Mouse (Mus musculus): ENCODE measurements around the gene Fgd6. TPM values are rescaled to one million over a fixed set of nuclear protein-coding genes. Genes with fewer than 3 reads are reported as not detected.

Gene Fgd6
- polyA plus RNA-seq, 1 experiment: 2.8 TPM

DNA sequence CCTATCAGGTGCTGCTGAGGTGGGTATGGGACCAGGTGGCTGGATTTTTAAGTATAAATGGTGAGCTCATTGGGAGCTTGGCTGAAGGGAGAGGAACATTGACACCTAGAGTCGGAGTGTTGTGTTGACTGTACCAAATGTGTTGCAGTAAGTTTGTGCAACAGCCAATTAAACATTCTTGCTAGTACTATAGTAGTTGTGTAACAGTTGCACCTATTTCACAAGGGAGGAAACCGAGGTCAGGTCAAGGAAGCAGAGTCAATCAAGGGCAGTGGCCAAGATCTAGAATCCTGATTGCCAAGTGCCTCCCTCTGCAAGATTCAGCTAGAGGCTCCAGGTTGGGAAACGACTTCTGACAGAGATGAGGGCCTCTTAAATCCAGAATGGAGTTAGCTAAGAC is 62.3 kb downstream of the Fgd6 start:
- H3K27ac ChIP-seq (ENCODE audit: insufficient read depth, low read length): no peak overlapping the region
- DNase-seq (ENCODE audit: low read depth in 1 of 2, low spot score in 2 of 2): no peak
- H3K36me3 ChIP-seq (ENCODE audit: control insufficient read depth, insufficient read depth, low read length): no peaks in the 10 kb centered on the region
- no peaks in the 10 kb centered on the region for H3K4me1 ChIP-seq (ENCODE audit: control insufficient read depth, insufficient read depth, insufficient read length)
- no peak overlapping the region for H3K4me3 ChIP-seq (ENCODE audit: extremely low read depth, insufficient read depth, insufficient read length)
- TF ChIP-seq POLR2A (IDR thresholded peaks at IDR 0.05; ENCODE audit: low read depth, low read length): no peak
- TF ChIP-seq CTCF (IDR thresholded peaks at IDR 0.05; ENCODE audit: extremely low read depth, insufficient read depth, insufficient read length, insufficient replicate concordance): no peak
- no peaks in the 10 kb centered on the region for H3K27me3 ChIP-seq (ENCODE audit: control insufficient read depth, insufficient read depth, low read length)
- 63% methylated on average over 3 of the region's 3 CpGs for WGBS

DNA sequence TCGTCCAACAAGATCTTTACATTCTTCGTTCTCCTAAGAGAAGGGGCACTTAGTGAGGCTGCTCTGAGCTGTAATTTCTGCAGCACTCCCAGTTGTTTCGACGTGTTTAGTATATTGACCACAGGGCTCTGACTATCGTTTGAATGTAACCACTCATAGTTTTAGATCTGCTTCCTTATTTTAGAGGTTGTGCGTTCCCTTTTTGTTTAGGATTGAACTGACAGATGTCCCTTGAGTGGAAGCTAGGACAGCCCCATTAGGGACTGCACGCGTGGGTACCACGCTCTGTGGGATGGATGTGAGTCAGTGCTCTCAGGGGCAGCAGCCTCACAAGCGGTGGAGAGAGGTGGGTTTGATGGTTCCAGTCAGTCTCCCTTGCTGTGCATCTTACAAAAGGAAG is 69.7 kb downstream of the Fgd6 start:
- WGBS: 69% methylated on average over 10 of the region's 10 CpGs
- Histone ChIP-seq H3K27ac (ENCODE audit: insufficient read depth, low read length) (no peak overlapping the region), H3K36me3 (ENCODE audit: control insufficient read depth, insufficient read depth, low read length) (peaks cover 3% of the 10 kb centered on the region; the same call in 1 of the 2 replicates), H3K4me3 (ENCODE audit: extremely low read depth, insufficient read depth, insufficient read length) (no peak overlapping the region), H3K4me1 (ENCODE audit: control insufficient read depth, insufficient read depth, insufficient read length) (no peaks in the 10 kb centered on the region), H3K27me3 (ENCODE audit: control insufficient read depth, insufficient read depth, low read length) (no peaks in the 10 kb centered on the region)
- no peak for TF ChIP-seq CTCF (IDR thresholded peaks at IDR 0.05; ENCODE audit: extremely low read depth, insufficient read depth, insufficient read length, insufficient replicate concordance)
- TF ChIP-seq POLR2A (IDR thresholded peaks at IDR 0.05; ENCODE audit: low read depth, low read length): no peak
- DNase-seq (ENCODE audit: low read depth in 1 of 2, low spot score in 2 of 2): no peak

DNA sequence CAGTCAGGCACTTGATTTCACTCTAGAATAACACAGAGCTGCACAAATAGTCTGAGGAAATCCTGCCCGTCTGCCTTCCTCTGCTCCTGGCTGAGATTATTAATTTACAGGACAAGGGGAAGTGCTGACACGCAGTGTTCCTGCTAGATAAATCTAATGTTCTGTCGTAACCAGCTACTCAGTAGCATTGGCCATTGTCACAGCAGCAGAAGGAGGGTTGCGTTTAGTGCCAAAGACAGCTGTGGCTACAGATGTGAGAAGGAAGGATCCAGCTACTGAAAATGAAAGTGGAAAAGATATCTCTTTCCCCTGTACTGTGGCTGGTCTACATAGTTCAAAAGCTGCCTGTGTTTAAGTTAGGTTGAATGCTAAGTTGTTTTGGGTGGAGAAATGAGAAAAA is 71.4 kb downstream of the Fgd6 start:
- TF ChIP-seq POLR2A (IDR thresholded peaks at IDR 0.05; ENCODE audit: low read depth, low read length) (no peak), CTCF (IDR thresholded peaks at IDR 0.05; ENCODE audit: extremely low read depth, insufficient read depth, insufficient read length, insufficient replicate concordance) (no peak)
- DNase-seq (ENCODE audit: low read depth in 1 of 2, low spot score in 2 of 2): no peak

DNA sequence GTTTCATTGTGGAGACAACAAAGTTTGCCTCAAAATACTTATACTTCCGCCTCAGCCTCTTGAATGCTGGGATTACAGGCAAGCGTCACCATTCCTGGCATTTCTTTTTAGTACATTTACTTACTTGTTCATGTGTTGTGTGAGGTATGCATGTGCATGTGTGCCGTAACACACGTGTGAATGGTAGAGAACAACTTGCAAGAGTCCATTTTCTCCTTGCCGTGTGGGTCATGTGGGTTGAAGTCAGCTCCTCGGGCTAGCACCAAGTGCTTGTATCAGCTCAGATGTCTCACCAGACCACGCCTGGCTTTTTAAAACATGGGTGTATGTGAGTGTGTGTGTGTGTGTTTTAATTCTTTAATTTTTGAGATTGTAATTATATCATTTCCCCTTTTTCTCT is 71.8 kb downstream of the Fgd6 start:
- Histone ChIP-seq H3K4me1 (ENCODE audit: control insufficient read depth, insufficient read depth, insufficient read length) (no peaks in the 10 kb centered on the region), H3K27me3 (ENCODE audit: control insufficient read depth, insufficient read depth, low read length) (no peaks in the 10 kb centered on the region), H3K4me3 (ENCODE audit: extremely low read depth, insufficient read depth, insufficient read length) (no peak overlapping the region), H3K36me3 (ENCODE audit: control insufficient read depth, insufficient read depth, low read length) (peaks cover 3% of the 10 kb centered on the region; the same call in 1 of the 2 replicates), H3K27ac (ENCODE audit: insufficient read depth, low read length) (no peak overlapping the region)
- no peak for DNase-seq (ENCODE audit: low read depth in 1 of 2, low spot score in 2 of 2)
- TF ChIP-seq CTCF (IDR thresholded peaks at IDR 0.05; ENCODE audit: extremely low read depth, insufficient read depth, insufficient read length, insufficient replicate concordance) (no peak), POLR2A (IDR thresholded peaks at IDR 0.05; ENCODE audit: low read depth, low read length) (no peak)
- WGBS: 87% methylated on average over 7 of the region's 7 CpGs

More for the DNA sequence above, 71.4 kb downstream of the Fgd6 start:
- H3K36me3 ChIP-seq (ENCODE audit: control insufficient read depth, insufficient read depth, low read length): peaks cover 3% of the 10 kb centered on the region; the same call in 1 of the 2 replicates
- WGBS: 19% methylated on average over 4 of the region's 4 CpGs
- H3K4me1 ChIP-seq (ENCODE audit: control insufficient read depth, insufficient read depth, insufficient read length): no peaks in the 10 kb centered on the region
- no peaks in the 10 kb centered on the region for H3K27me3 ChIP-seq (ENCODE audit: control insufficient read depth, insufficient read depth, low read length)
- no peak overlapping the region for H3K4me3 ChIP-seq (ENCODE audit: extremely low read depth, insufficient read depth, insufficient read length)
- H3K27ac ChIP-seq (ENCODE audit: insufficient read depth, low read length): no peak overlapping the region

DNA sequence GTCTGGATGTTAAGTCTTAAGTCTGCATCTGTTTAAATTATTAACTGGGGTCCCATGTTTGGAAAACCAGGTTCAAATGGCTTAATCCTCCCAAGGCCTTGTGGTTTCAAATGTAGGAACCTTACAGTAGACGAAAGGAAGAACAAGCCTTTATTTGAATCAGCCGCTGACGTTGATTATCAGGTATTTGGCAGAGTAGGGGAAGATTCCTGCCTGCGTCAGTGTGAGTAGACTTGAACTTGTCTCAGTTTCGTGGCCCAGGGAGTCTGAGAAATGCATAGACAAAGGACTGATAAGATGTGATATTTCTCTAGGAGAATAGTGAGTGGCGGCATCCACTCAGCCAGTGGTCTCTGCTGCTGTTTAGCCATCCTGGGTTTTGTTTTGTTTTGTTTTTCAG is 73.0 kb downstream of the Fgd6 start:
- TF ChIP-seq CTCF (IDR thresholded peaks at IDR 0.05; ENCODE audit: extremely low read depth, insufficient read depth, insufficient read length, insufficient replicate concordance) (no peak), POLR2A (IDR thresholded peaks at IDR 0.05; ENCODE audit: low read depth, low read length) (no peak)
- Histone ChIP-seq H3K4me1 (ENCODE audit: control insufficient read depth, insufficient read depth, insufficient read length) (no peaks in the 10 kb centered on the region), H3K4me3 (ENCODE audit: extremely low read depth, insufficient read depth, insufficient read length) (no peak overlapping the region), H3K27ac (ENCODE audit: insufficient read depth, low read length) (no peak overlapping the region), H3K27me3 (ENCODE audit: control insufficient read depth, insufficient read depth, low read length) (no peaks in the 10 kb centered on the region), H3K36me3 (ENCODE audit: control insufficient read depth, insufficient read depth, low read length) (peaks cover 3% of the 10 kb centered on the region; the same call in 1 of the 2 replicates)
- whole genome bisulfite sequencing: 94% methylated on average over 6 of the region's 6 CpGs
- no peak for DNase-seq (ENCODE audit: low read depth in 1 of 2, low spot score in 2 of 2)

DNA sequence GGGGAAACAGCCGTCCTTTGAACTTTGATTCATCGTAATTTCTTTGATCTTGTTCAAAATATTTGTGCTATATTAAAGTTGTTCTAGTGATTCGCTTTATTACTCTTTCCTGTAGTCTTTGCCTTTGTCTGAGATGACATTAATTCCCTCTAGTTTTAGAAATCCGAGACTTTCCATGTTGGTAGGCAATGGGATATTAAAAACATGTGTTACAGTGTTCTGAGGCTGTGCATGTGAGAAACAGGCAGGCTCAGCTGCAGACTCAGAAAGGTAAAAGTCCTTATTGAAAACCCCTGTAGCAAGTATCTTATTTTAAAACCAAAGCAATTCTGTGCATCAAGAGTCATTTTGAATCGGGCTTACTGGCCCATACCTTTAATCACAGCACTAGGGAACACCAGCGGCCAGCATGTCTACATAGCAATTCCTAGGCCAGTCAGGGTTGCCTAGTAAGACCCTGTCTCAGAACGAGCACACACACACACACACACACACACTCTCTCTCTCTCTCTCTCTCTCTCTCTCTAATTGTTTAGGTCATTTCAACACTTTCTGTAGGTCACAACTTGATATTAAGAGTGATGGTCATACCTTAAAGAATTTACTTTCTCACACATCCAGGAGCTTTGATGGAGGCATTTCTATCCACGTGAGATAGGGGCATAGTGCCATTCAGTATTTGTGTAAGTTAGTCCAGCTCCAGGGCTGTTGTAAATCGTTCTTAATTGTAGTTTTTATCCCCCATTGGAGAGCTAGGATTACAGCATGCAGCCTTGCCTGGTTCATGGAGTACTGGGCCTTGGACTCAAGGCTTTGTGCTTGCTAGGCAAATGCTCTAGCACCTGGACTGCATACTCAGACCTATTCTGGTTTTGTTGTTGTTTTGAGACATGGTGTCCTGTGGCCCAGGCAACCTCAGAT is 75.3 kb downstream of the Fgd6 start:
- no peak overlapping the region for H3K4me3 ChIP-seq (ENCODE audit: extremely low read depth, insufficient read depth, insufficient read length)
- TF ChIP-seq POLR2A (IDR thresholded peaks at IDR 0.05; ENCODE audit: low read depth, low read length): no peak
- TF ChIP-seq CTCF (IDR thresholded peaks at IDR 0.05; ENCODE audit: extremely low read depth, insufficient read depth, insufficient read length, insufficient replicate concordance): no peak
- H3K27me3 ChIP-seq (ENCODE audit: control insufficient read depth, insufficient read depth, low read length): no peaks in the 10 kb centered on the region
- H3K36me3 ChIP-seq (ENCODE audit: control insufficient read depth, insufficient read depth, low read length): peaks cover 1% of the 10 kb centered on the region; the same call in 1 of the 2 replicates
- WGBS: 89% methylated on average over 9 of the region's 9 CpGs
- DNase-seq (ENCODE audit: low read depth in 1 of 2, low spot score in 2 of 2): no peak
- no peaks in the 10 kb centered on the region for H3K4me1 ChIP-seq (ENCODE audit: control insufficient read depth, insufficient read depth, insufficient read length)
- no peak overlapping the region for H3K27ac ChIP-seq (ENCODE audit: insufficient read depth, low read length)

DNA sequence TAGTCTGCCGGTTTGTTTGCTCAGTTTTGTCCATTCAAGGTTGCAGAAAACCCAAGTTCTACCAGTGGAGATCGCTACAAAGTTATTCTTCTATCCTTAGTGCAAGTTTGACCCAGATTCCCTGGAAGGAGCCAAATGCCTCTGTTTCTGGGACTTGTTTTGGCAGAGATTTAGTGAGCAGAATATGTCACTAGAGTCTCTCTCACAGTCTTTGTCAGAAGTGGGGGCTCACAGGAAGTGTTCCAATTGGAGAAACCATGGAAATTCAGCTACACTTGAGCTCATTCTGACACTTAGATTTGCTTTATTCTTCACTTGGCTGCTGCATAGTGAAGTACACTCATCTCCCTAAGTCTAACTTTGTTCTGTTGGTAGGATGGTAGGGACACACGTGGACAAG is 76.4 kb downstream of the Fgd6 start:
- Histone ChIP-seq H3K27me3 (ENCODE audit: control insufficient read depth, insufficient read depth, low read length) (no peaks in the 10 kb centered on the region), H3K4me1 (ENCODE audit: control insufficient read depth, insufficient read depth, insufficient read length) (no peaks in the 10 kb centered on the region), H3K4me3 (ENCODE audit: extremely low read depth, insufficient read depth, insufficient read length) (no peak overlapping the region), H3K27ac (ENCODE audit: insufficient read depth, low read length) (no peak overlapping the region), H3K36me3 (ENCODE audit: control insufficient read depth, insufficient read depth, low read length) (peaks cover 1% of the 10 kb centered on the region; the same call in 1 of the 2 replicates)
- TF ChIP-seq POLR2A (IDR thresholded peaks at IDR 0.05; ENCODE audit: low read depth, low read length): no peak
- 87% methylated on average over 3 of the region's 3 CpGs for WGBS
- DNase-seq (ENCODE audit: low read depth in 1 of 2, low spot score in 2 of 2): no peak

Data from spleen, adult 2 months (tissue).